Mouse (Mus musculus) forebrain, embryonic 12.5 days (tissue): ENCODE data around the gene Actr5. TPM values are rescaled to one million over a fixed set of nuclear protein-coding genes. Genes with fewer than 3 reads are reported as not detected.
A peak's percentile ranks its signal among the peaks of the same experiment; 100 is the strongest.

ENCODE experiments used
- ATAC-seq: fragments of 200-750 bp; cut with Nextera tagmentation; 2 replicates; pipeline ENCODE4 v1.8.0; 2017; ENCODE audit warnings: moderate TSS enrichment; ENCODE audit not compliant: low FRiP score
- H3K27ac ChIP-seq: fragments of 300-500 bp; sonication (generic); 2 replicates; pipeline ENCODE4 v1.5.1; 2016; ENCODE audit warnings: mild to moderate bottlenecking
- H3K27me3 ChIP-seq: fragments of 300-500 bp; sonication (generic); 2 replicates; pipeline ENCODE4 v1.6.1; 2016; ENCODE audit warnings: mild to moderate bottlenecking
- H3K36me3 ChIP-seq: fragments of 300-500 bp; sonication (generic); replicated peaks from 2 replicates; pipeline ENCODE4 v1.6.1; 2016; ENCODE audit warnings: mild to moderate bottlenecking
- H3K4me1 ChIP-seq: fragments of 300-500 bp; sonication (generic); 2 replicates; pipeline ENCODE4 v1.6.1; 2016
- H3K4me2 ChIP-seq: fragments of 300-500 bp; sonication (generic); 2 replicates; pipeline ENCODE4 v1.6.1; 2016; ENCODE audit warnings: mild to moderate bottlenecking, moderate library complexity
- H3K4me3 ChIP-seq: fragments of 300-500 bp; sonication (generic); replicated peaks from 2 replicates; pipeline ENCODE4 v1.5.1; 2016; ENCODE audit warnings: mild to moderate bottlenecking
- H3K9ac ChIP-seq: fragments of 300-500 bp; sonication (generic); 2 replicates; pipeline ENCODE4 v1.6.1; 2016; ENCODE audit warnings: mild to moderate bottlenecking
- H3K9me3 ChIP-seq: fragments of 300-500 bp; sonication (generic); 2 replicates; pipeline ENCODE4 v1.6.1; 2016
- WGBS: fragments of 180-500 bp; shearing (Covaris S2); methylation state at CpG from one replicate; pipeline ENCODE4 v1.1.7; 2016; 5-methylcytosine and 5-hydroxymethylcytosine counted together
- polyA plus RNA-seq: library from polyadenylated mRNA; unstranded; fragments of >200 nt; fragmentation: Nextera tagmentation; extraction: Ambion mirVana; gene quantifications from 2 replicates; pipeline ENCODE4 v1.2.1, GENCODE M21; 2016

Actr5 gene
- polyA plus RNA-seq, result 20.3 and 22.6 TPM in 2 replicates

- peak within 1 kb of the TSS; percentile 89 for H3K4me3 ChIP-seq
- peak within 1 kb of the TSS; percentile 90 for H3K27ac ChIP-seq
- no peaks in the 10 kb centered on the region for H3K9me3 ChIP-seq
- peaks cover 23% of the 10 kb centered on the region for H3K27me3 ChIP-seq
- peaks cover 18% of the 10 kb centered on the region for H3K4me1 ChIP-seq
- ATAC-seq, result peak; percentile 95
- H3K9ac ChIP-seq, result peak within 1 kb of the TSS; percentile 89
- H3K36me3 ChIP-seq, result peaks cover 20% of the 10 kb centered on the region
- H3K4me2 ChIP-seq, result peak within 1 kb of the TSS; percentile 71
- WGBS, result under 1% methylated on average over 38 of the region's 39 CpGs
Measured at GRCm38 (mm10) chr2:158624718-158625222, at the start of gene Actr5. Actr5 (plus strand) TSS chr2:158624888.

- Histone ChIP-seq H3K4me2 (no peak overlapping the region), H3K27me3 (no peaks in the 10 kb centered on the region), H3K27ac (peak overlapping the region; percentile 9; the same call in 1 of the 2 replicates), H3K4me3 (no peak overlapping the region), H3K9ac (no peak overlapping the region), H3K4me1 (peaks cover 7% of the 10 kb centered on the region), H3K9me3 (no peaks in the 10 kb centered on the region), H3K36me3 (no peaks in the 10 kb centered on the region)
- ATAC-seq, result 0 out of 2 replicates have a peak, but pooled peaks have one; percentile 44
- 30% methylated on average over 4 of the region's 4 CpGs for WGBS
Measured at GRCm38 (mm10) chr2:158579979-158580378, 44.7 kb upstream of the Actr5 start.

GRCm38 (mm10) chr2:158584621-158585358, 39.9 kb upstream of the Actr5 start:
- Histone ChIP-seq H3K4me1 (peaks cover 19% of the 10 kb centered on the region), H3K27ac (no peak overlapping the region), H3K9me3 (no peaks in the 10 kb centered on the region), H3K4me3 (no peak overlapping the region), H3K27me3 (peaks cover 13% of the 10 kb centered on the region), H3K9ac (no peak overlapping the region), H3K36me3 (no peaks in the 10 kb centered on the region), H3K4me2 (no peak overlapping the region)
- ATAC-seq, result no peak
- 12% methylated on average over 12 of the region's 12 CpGs for WGBS

- Histone ChIP-seq H3K9ac (0 out of 2 replicates have a peak overlapping the region, but pooled peaks have one; percentile 25), H3K4me2 (0 out of 2 replicates have a peak overlapping the region, but pooled peaks have one; percentile 6), H3K27ac (peak overlapping the region; percentile 85), H3K27me3 (peaks cover 13% of the 10 kb centered on the region), H3K4me1 (peaks cover 19% of the 10 kb centered on the region), H3K36me3 (no peaks in the 10 kb centered on the region), H3K4me3 (no peak overlapping the region), H3K9me3 (no peaks in the 10 kb centered on the region)
- 24% methylated on average over 8 of the region's 8 CpGs for WGBS
- ATAC-seq, result peak; percentile 57
Measured at GRCm38 (mm10) chr2:158588524-158589271, 36.0 kb upstream of the Actr5 start.

GRCm38 (mm10) chr2:158590495-158590894, 34.2 kb upstream of the Actr5 start:
- Histone ChIP-seq H3K4me2 (no peak overlapping the region), H3K4me3 (no peak overlapping the region), H3K9me3 (no peaks in the 10 kb centered on the region), H3K27me3 (peaks cover 14% of the 10 kb centered on the region), H3K4me1 (peaks cover 30% of the 10 kb centered on the region), H3K36me3 (no peaks in the 10 kb centered on the region), H3K27ac (no peak overlapping the region), H3K9ac (no peak overlapping the region)
- 56% methylated on average over 3 of the region's 3 CpGs for WGBS
- no peak for ATAC-seq

GRCm38 (mm10) chr2:158591286-158591685, 33.4 kb upstream of the Actr5 start:
- Histone ChIP-seq H3K27ac (no peak overlapping the region), H3K4me3 (no peak overlapping the region), H3K4me1 (peaks cover 38% of the 10 kb centered on the region), H3K36me3 (no peaks in the 10 kb centered on the region), H3K9me3 (no peaks in the 10 kb centered on the region), H3K4me2 (no peak overlapping the region), H3K27me3 (peaks cover 12% of the 10 kb centered on the region), H3K9ac (no peak overlapping the region)
- ATAC-seq, result 0 out of 2 replicates have a peak, but pooled peaks have one; percentile 15
- WGBS, result 55% methylated on average over 5 of the region's 5 CpGs

- Histone ChIP-seq H3K4me3 (no peak overlapping the region), H3K9ac (no peak overlapping the region), H3K27me3 (peaks cover 19% of the 10 kb centered on the region), H3K27ac (no peak overlapping the region), H3K4me2 (no peak overlapping the region), H3K4me1 (peaks cover 39% of the 10 kb centered on the region), H3K36me3 (no peaks in the 10 kb centered on the region), H3K9me3 (no peaks in the 10 kb centered on the region)
- no peak for ATAC-seq
- 90% methylated on average over 4 of the region's 4 CpGs for WGBS
Measured at GRCm38 (mm10) chr2:158593371-158593770, 31.3 kb upstream of the Actr5 start.

- Histone ChIP-seq H3K9me3 (no peaks in the 10 kb centered on the region), H3K4me3 (peak overlapping the region; percentile 14; the same call in 1 of the 2 replicates), H3K27ac (peak overlapping the region; percentile 75)
Measured at GRCm38 (mm10) chr2:158595103-158595502, 29.6 kb upstream of the Actr5 start.

GRCm38 (mm10) chr2:158595577-158595976, 29.1 kb upstream of the Actr5 start:
- Histone ChIP-seq H3K9me3 (no peaks in the 10 kb centered on the region), H3K4me2 (peak overlapping the region; percentile 38), H3K27ac (peak overlapping the region; percentile 75), H3K4me1 (peaks cover 39% of the 10 kb centered on the region), H3K36me3 (no peaks in the 10 kb centered on the region), H3K4me3 (peak overlapping the region; percentile 14; the same call in 1 of the 2 replicates), H3K9ac (no peak overlapping the region), H3K27me3 (peaks cover 36% of the 10 kb centered on the region)
- ATAC-seq, result peak; percentile 30
- 9% methylated on average over 7 of the region's 7 CpGs for WGBS

More at GRCm38 (mm10) chr2:158595103-158595502, 29.6 kb upstream of the Actr5 start:
- peaks cover 34% of the 10 kb centered on the region for H3K4me1 ChIP-seq
- no peaks in the 10 kb centered on the region for H3K36me3 ChIP-seq
- no peak overlapping the region for H3K9ac ChIP-seq
- H3K4me2 ChIP-seq, result peak overlapping the region; percentile 38
- peak; percentile 78 for ATAC-seq
- under 1% methylated on average over 12 of the region's 12 CpGs for WGBS
- H3K27me3 ChIP-seq, result peaks cover 33% of the 10 kb centered on the region

- Histone ChIP-seq H3K4me1 (peaks cover 41% of the 10 kb centered on the region), H3K27me3 (peaks cover 45% of the 10 kb centered on the region), H3K9ac (no peak overlapping the region), H3K9me3 (no peaks in the 10 kb centered on the region), H3K4me3 (no peak overlapping the region), H3K27ac (no peak overlapping the region), H3K4me2 (no peak overlapping the region), H3K36me3 (no peaks in the 10 kb centered on the region)
- no peak for ATAC-seq
- WGBS, result 70% methylated on average over 1 of the region's 1 CpGs
Measured at GRCm38 (mm10) chr2:158596803-158597202, 27.9 kb upstream of the Actr5 start.

- Histone ChIP-seq H3K27me3 (peaks cover 62% of the 10 kb centered on the region), H3K9ac (no peak overlapping the region), H3K4me1 (peaks cover 41% of the 10 kb centered on the region), H3K27ac (peak overlapping the region; percentile 77), H3K4me3 (no peak overlapping the region), H3K36me3 (no peaks in the 10 kb centered on the region), H3K9me3 (no peaks in the 10 kb centered on the region), H3K4me2 (no peak overlapping the region)
- 22% methylated on average over 3 of the region's 3 CpGs for WGBS
- ATAC-seq, result peak; percentile 67
Measured at GRCm38 (mm10) chr2:158600517-158600916, 24.2 kb upstream of the Actr5 start.

- 83% methylated on average over 1 of the region's 1 CpGs for WGBS
- H3K27me3 ChIP-seq, result peaks cover 67% of the 10 kb centered on the region
Measured at GRCm38 (mm10) chr2:158601326-158601725, 23.4 kb upstream of the Actr5 start.

More at GRCm38 (mm10) chr2:158601326-158601725, 23.4 kb upstream of the Actr5 start:
- Histone ChIP-seq H3K4me1 (peaks cover 37% of the 10 kb centered on the region), H3K4me3 (no peak overlapping the region), H3K9me3 (no peaks in the 10 kb centered on the region), H3K27ac (peak overlapping the region; percentile 77), H3K36me3 (no peaks in the 10 kb centered on the region), H3K4me2 (no peak overlapping the region), H3K9ac (no peak overlapping the region)
- ATAC-seq, result no peak
